ENCODE assay signal across 8 mouse cellular contexts in genomic region chr8:4192807-4193587, GRCm38 (mm10). TPM values are rescaled to one million over a fixed set of nuclear protein-coding genes. Genes with fewer than 3 reads are reported as not detected.
DNase-seq lines count a peak whose midpoint lies in the region; ATAC-seq lines count a peak whose summit lies in the region.

No protein-coding gene starts in this region.

- no peak overlapping the region for H3K9ac ChIP-seq in intestine, embryonic 15.5 days

- H3K36me3 ChIP-seq in intestine, embryonic 15.5 days, result no peaks in the 10 kb centered on the region

- no peak overlapping the region; the same call in 1 of the 2 replicates for H3K4me3 ChIP-seq in intestine, embryonic 15.5 days (replicated peaks)

- ATAC-seq in intestine, embryonic 15.5 days, result peak; percentile 90

- peak overlapping the region; percentile 39; the same call in 1 of the 2 replicates for H3K4me2 ChIP-seq in intestine, embryonic 15.5 days (replicated peaks)

- H3K4me1 ChIP-seq in intestine, embryonic 15.5 days (replicated peaks), result peaks cover 4% of the 10 kb centered on the region

- no peaks in the 10 kb centered on the region for H3K27me3 ChIP-seq in intestine, embryonic 15.5 days (replicated peaks)

- DNase-seq in adrenal gland, adult 2 months, result peak; percentile 90
- DNase-seq in embryo, embryonic 11.5 days (ENCODE audit: low read depth, low spot score), result peak; percentile 57
- peak; percentile 75 to 83 for DNase-seq in gastrocnemius, postnatal 4 days (ENCODE audit: low spot score in 2 of 2)
- DNase-seq in left cerebral cortex, postnatal 14 days (ENCODE audit: low spot score in 2 of 2), result peak; percentile 93 to 95
- peak; percentile 87 for DNase-seq in mesoderm, embryonic 11.5 days (ENCODE audit: low read depth, low spot score)
- DNase-seq in right cerebral cortex, postnatal 14 days, result peak; percentile 97
- peak; percentile 89 for DNase-seq in urinary bladder, postnatal 25 days (ENCODE audit: low spot score)

- H3K27ac ChIP-seq in intestine, embryonic 15.5 days, result no peak overlapping the region

- intact Hi-C loops in left cerebral cortex, postnatal 14 days (cut with DNase I), result no loop called here

- 11% methylated on average over 18 of the region's 18 CpGs for WGBS in intestine, embryonic 15.5 days

- H3K9me3 ChIP-seq in intestine, embryonic 15.5 days, result no peaks in the 10 kb centered on the region

RNA-seq across cellular contexts. Expression of gene Prr36, which starts 24.3 kb away (rescaled TPM):
- total RNA-seq in adrenal gland, adult 2 months (2021), result 1 to 10 TPM; 4.9 to 5.1 TPM
- 2.6 and 4.0 TPM in 2 replicates for polyA plus RNA-seq in adrenal gland, adult 2 months (2012; rRNA removed)
- total RNA-seq in gastrocnemius, postnatal 4 days (2021), result under 1 TPM; 0.13 to 0.27 TPM
- 3.9 and 4.3 TPM in 2 replicates for polyA plus RNA-seq in intestine, embryonic 15.5 days (2015; fragmentation: Nextera tagmentation; extraction: Ambion mirVana)
- total RNA-seq in left cerebral cortex, postnatal 14 days (2021), result 10 to 100 TPM; 42.8 to 47.5 TPM

RNA-seq across cellular contexts. Expression of gene Evi5l, which starts 26.6 kb away (rescaled TPM):
- total RNA-seq in adrenal gland, adult 2 months (2021), result 10 to 100 TPM; 33.8 to 38.2 TPM
- polyA plus RNA-seq in adrenal gland, adult 2 months (2012; rRNA removed), result 25.2 and 33.8 TPM in 2 replicates
- 10 to 100 TPM; 25.2 to 29.0 TPM for total RNA-seq in gastrocnemius, postnatal 4 days (2021)
- polyA plus RNA-seq in intestine, embryonic 15.5 days (2015; fragmentation: Nextera tagmentation; extraction: Ambion mirVana), result 18.9 and 19.3 TPM in 2 replicates
- 100 to 1,000 TPM; 111 to 115 TPM for total RNA-seq in left cerebral cortex, postnatal 14 days (2021)

RNA-seq across cellular contexts. Expression of gene Lrrc8e, which starts 33.6 kb away (rescaled TPM):
- 10 to 100 TPM; 19.3 to 24.2 TPM for total RNA-seq in adrenal gland, adult 2 months (2021)
- polyA plus RNA-seq in adrenal gland, adult 2 months (2012; rRNA removed), result 8.4 and 14.3 TPM in 2 replicates
- total RNA-seq in gastrocnemius, postnatal 4 days (2021), result under 1 TPM in 1 of 2 experiments, not detected in 1; 0.07 TPM
- polyA plus RNA-seq in intestine, embryonic 15.5 days (2015; fragmentation: Nextera tagmentation; extraction: Ambion mirVana), result 2.2 and 2.8 TPM in 2 replicates
- not detected for total RNA-seq in left cerebral cortex, postnatal 14 days (2021)

RNA-seq across cellular contexts. Expression of gene Map2k7, which starts 45.5 kb away (rescaled TPM):
- 10 to 100 TPM; 72.0 to 93.2 TPM for total RNA-seq in adrenal gland, adult 2 months (2021)
- polyA plus RNA-seq in adrenal gland, adult 2 months (2012; rRNA removed), result 81.3 and 90.6 TPM in 2 replicates
- 10 to 100 TPM; 58.3 to 62.6 TPM for total RNA-seq in gastrocnemius, postnatal 4 days (2021)
- 24.1 and 25.3 TPM in 2 replicates for polyA plus RNA-seq in intestine, embryonic 15.5 days (2015; fragmentation: Nextera tagmentation; extraction: Ambion mirVana)
- 10 to 100 TPM; 80.8 to 82.5 TPM for total RNA-seq in left cerebral cortex, postnatal 14 days (2021)

RNA-seq across cellular contexts. Expression of gene Gm49320, which starts 45.7 kb away (rescaled TPM):
- total RNA-seq in adrenal gland, adult 2 months (2021), result 1 to 10 TPM; 1.0 to 1.2 TPM
- polyA plus RNA-seq in adrenal gland, adult 2 months (2012; rRNA removed), result 10.3 and 12.7 TPM in 2 replicates
- total RNA-seq in gastrocnemius, postnatal 4 days (2021), result under 1 TPM in 1 of 2 experiments, not detected in 1; 0.20 TPM
- polyA plus RNA-seq in intestine, embryonic 15.5 days (2015; fragmentation: Nextera tagmentation; extraction: Ambion mirVana), result 0.34 and 0.87 TPM in 2 replicates
- not detected for total RNA-seq in left cerebral cortex, postnatal 14 days (2021)

Comparison
In these comparisons a context has a peak if more than half of its experiments do, and no peak if none do; other contexts are left out.
1. RNA of gene Prr36, which starts 24.3 kb away (total RNA-seq): 42.8 to 47.5 TPM in left cerebral cortex, postnatal 14 days; 4.9 to 5.1 TPM in adrenal gland, adult 2 months and 0.13 to 0.27 TPM in gastrocnemius, postnatal 4 days; every median in the first group is over 4 times any median in the second.
2. RNA of gene Lrrc8e, which starts 33.6 kb away (total RNA-seq): 19.3 to 24.2 TPM in adrenal gland, adult 2 months; 0.07 TPM in gastrocnemius, postnatal 4 days and not detected in left cerebral cortex, postnatal 14 days; every median in the first group is over 10 times any median in the second.
3. Peak in every context shown above with its lines, with median percentiles within 50 percentile points of each other: DNase-seq.